Mouse (Mus musculus): ENCODE measurements around the gene Tmem245.

DNA sequence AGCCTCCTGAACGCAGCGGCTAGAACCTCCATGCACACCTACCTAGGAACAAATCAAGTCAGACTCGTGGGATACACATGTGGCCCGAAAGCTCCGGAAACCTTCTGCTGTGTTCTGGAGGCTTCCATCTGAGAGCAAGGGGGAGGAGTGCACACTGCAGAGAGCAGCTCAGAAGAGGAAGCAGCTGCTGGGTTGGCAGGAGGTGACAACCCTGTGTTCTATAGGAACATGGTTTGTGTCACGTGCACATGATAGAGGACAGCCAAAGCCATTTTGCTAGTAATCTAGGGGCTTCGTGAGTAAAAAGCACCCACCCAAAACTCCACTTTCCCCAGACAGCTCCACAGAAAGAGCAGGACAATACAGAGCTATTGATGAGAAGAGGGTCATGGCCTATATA, 46.1 kb upstream of the Tmem245 start:
- no peak for TF ChIP-seq CTCF (IDR thresholded peaks at IDR 0.05; ENCODE audit: low read depth, low read length)
- no peak for TF ChIP-seq POLR2A (IDR thresholded peaks at IDR 0.05; ENCODE audit: borderline replicate concordance, low read depth, low read length)
